Mouse (Mus musculus): Measurements from ENCODE around the gene Plpp2.

DNA sequence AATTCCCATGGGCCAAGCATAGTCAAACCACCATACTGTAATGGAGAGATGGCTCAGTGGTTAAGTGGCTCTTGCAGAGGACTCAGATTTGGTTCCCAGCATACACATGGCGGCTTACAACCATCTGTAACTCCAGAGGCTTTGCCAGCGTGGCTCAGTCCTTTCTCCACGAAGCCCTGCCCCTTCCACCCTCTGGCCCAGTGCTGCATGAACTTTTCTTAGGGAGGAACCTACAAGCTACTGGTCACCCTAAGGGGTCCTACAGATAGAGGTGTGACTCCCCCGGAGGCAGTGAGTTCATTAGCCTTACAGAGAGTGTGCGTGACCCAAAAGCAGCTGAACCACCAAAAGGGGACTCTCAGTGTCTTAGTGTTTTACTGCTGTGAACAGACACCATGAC is 23.4 kb upstream of the Plpp2 start:
- TF ChIP-seq CTCF (IDR thresholded peaks at IDR 0.05; ENCODE audit: control insufficient read depth, insufficient read depth, insufficient replicate concordance, low read depth, low read length) (no peak), POLR2A (IDR thresholded peaks at IDR 0.05; ENCODE audit: control insufficient read depth, low read depth, low read length) (no peak)

All from testis, adult 2 months (tissue).